Mouse (Mus musculus): ENCODE data around the gene Polr3b. TPM values are rescaled to one million over a fixed set of nuclear protein-coding genes. Genes with fewer than 3 reads are reported as not detected.
A peak's percentile ranks its signal among the peaks of the same experiment; 100 is the strongest.

Gene Polr3b
- total and polyA plus RNA-seq, 2 experiments from 2014 or later = 4.8 to 7.7 TPM

- 66% methylated on average over 4 of the region's 4 CpGs for WGBS
- TF ChIP-seq CTCF (IDR thresholded peaks at IDR 0.05; ENCODE audit: low read depth) = no peak
- H3K9ac ChIP-seq (replicated peaks; ENCODE audit: low read depth, low read length) = no peak overlapping the region
- no peaks in the 10 kb centered on the region for H3K9me3 ChIP-seq (replicated peaks; ENCODE audit: control insufficient read depth, low read length)
- no peak overlapping the region for H3K27ac ChIP-seq (ENCODE audit: low read depth)
- H3K4me2 ChIP-seq (ENCODE audit: low read depth, low read length) = no peak overlapping the region
- H3K4me3 ChIP-seq (ENCODE audit: low read depth, low read length) = no peak overlapping the region
- H3K27me3 ChIP-seq (ENCODE audit: control insufficient read depth, insufficient read depth, low read length) = no peaks in the 10 kb centered on the region
- peaks cover 10% of the 10 kb centered on the region; the same call in 1 of the 2 replicates for H3K4me1 ChIP-seq (ENCODE audit: control insufficient read depth, insufficient read depth)
- no peak for DNase-seq (ENCODE audit: low spot score)
- ATAC-seq (ENCODE audit: insufficient read depth, low read depth) = no peak
- 0 out of 2 replicates have a peak, but pooled peaks cover 1% of the 10 kb centered on the region for H3K36me3 ChIP-seq (replicated peaks; ENCODE audit: control insufficient read depth, insufficient read depth, low read length)
Measured at GRCm38 (mm10) chr10:84690818-84691217, 68.7 kb downstream of the Polr3b start.

- H3K4me3 ChIP-seq (ENCODE audit: low read depth, low read length) = no peak overlapping the region
- WGBS = 67% methylated on average over 3 of the region's 3 CpGs
- no peaks in the 10 kb centered on the region for H3K27me3 ChIP-seq (ENCODE audit: control insufficient read depth, insufficient read depth, low read length)
- no peaks in the 10 kb centered on the region for H3K9me3 ChIP-seq (replicated peaks; ENCODE audit: control insufficient read depth, low read length)
- no peak for TF ChIP-seq CTCF (IDR thresholded peaks at IDR 0.05; ENCODE audit: low read depth)
- no peak for TF ChIP-seq EP300 (IDR thresholded peaks at IDR 0.05; ENCODE audit: low read depth)
- no peak overlapping the region for H3K9ac ChIP-seq (replicated peaks; ENCODE audit: low read depth, low read length)
- no peak for ATAC-seq (ENCODE audit: insufficient read depth, low read depth)
- H3K4me2 ChIP-seq (ENCODE audit: low read depth, low read length) = no peak overlapping the region
- H3K27ac ChIP-seq (ENCODE audit: low read depth) = no peak overlapping the region
- peaks cover 10% of the 10 kb centered on the region; the same call in 1 of the 2 replicates for H3K36me3 ChIP-seq (replicated peaks; ENCODE audit: control insufficient read depth, insufficient read depth, low read length)
- no peak for DNase-seq (ENCODE audit: low spot score)
- H3K4me1 ChIP-seq (ENCODE audit: control insufficient read depth, insufficient read depth) = peaks cover 3% of the 10 kb centered on the region; the same call in 1 of the 2 replicates
Measured at GRCm38 (mm10) chr10:84691692-84692091, 69.6 kb downstream of the Polr3b start.

- Histone ChIP-seq H3K4me3 (ENCODE audit: low read depth, low read length) (no peak overlapping the region), H3K4me1 (ENCODE audit: control insufficient read depth, insufficient read depth) (no peaks in the 10 kb centered on the region), H3K4me2 (ENCODE audit: low read depth, low read length) (no peak overlapping the region), H3K27me3 (ENCODE audit: control insufficient read depth, insufficient read depth, low read length) (no peaks in the 10 kb centered on the region), H3K9ac (replicated peaks; ENCODE audit: low read depth, low read length) (no peak overlapping the region), H3K9me3 (replicated peaks; ENCODE audit: control insufficient read depth, low read length) (no peaks in the 10 kb centered on the region), H3K36me3 (replicated peaks; ENCODE audit: control insufficient read depth, insufficient read depth, low read length) (peaks cover 28% of the 10 kb centered on the region), H3K27ac (ENCODE audit: low read depth) (no peak overlapping the region)
- ATAC-seq (ENCODE audit: insufficient read depth, low read depth) = no peak
- TF ChIP-seq CTCF (IDR thresholded peaks at IDR 0.05; ENCODE audit: low read depth) (no peak), EP300 (IDR thresholded peaks at IDR 0.05; ENCODE audit: low read depth) (no peak)
- no peak for DNase-seq (ENCODE audit: low spot score)
- whole genome bisulfite sequencing = 82% methylated on average over 8 of the region's 8 CpGs
Measured at GRCm38 (mm10) chr10:84693841-84694638, 71.9 kb downstream of the Polr3b start.

GRCm38 (mm10) chr10:84700236-84700987 is 78.3 kb downstream of the Polr3b start:
- no peak overlapping the region for H3K4me2 ChIP-seq (ENCODE audit: low read depth, low read length)
- peak overlapping the region; percentile 64 for H3K27ac ChIP-seq (ENCODE audit: low read depth)
- H3K9ac ChIP-seq (replicated peaks; ENCODE audit: low read depth, low read length) = no peak overlapping the region
- no peak overlapping the region for H3K4me3 ChIP-seq (ENCODE audit: low read depth, low read length)
- 77% methylated on average over 13 of the region's 13 CpGs for WGBS
- no peaks in the 10 kb centered on the region for H3K27me3 ChIP-seq (ENCODE audit: control insufficient read depth, insufficient read depth, low read length)
- DNase-seq (ENCODE audit: low spot score) (no peak), ATAC-seq (ENCODE audit: insufficient read depth, low read depth) (no peak)
- H3K36me3 ChIP-seq (replicated peaks; ENCODE audit: control insufficient read depth, insufficient read depth, low read length) = peaks cover 55% of the 10 kb centered on the region
- no peaks in the 10 kb centered on the region for H3K9me3 ChIP-seq (replicated peaks; ENCODE audit: control insufficient read depth, low read length)
- TF ChIP-seq CTCF (IDR thresholded peaks at IDR 0.05; ENCODE audit: low read depth) (no peak), EP300 (IDR thresholded peaks at IDR 0.05; ENCODE audit: low read depth) (no peak)
- H3K4me1 ChIP-seq (ENCODE audit: control insufficient read depth, insufficient read depth) = no peaks in the 10 kb centered on the region

- DNase-seq (ENCODE audit: low spot score) (peak; percentile 73), ATAC-seq (ENCODE audit: insufficient read depth, low read depth) (peak; percentile 91)
- Histone ChIP-seq H3K9ac (replicated peaks; ENCODE audit: low read depth, low read length) (no peak overlapping the region), H3K9me3 (replicated peaks; ENCODE audit: control insufficient read depth, low read length) (no peaks in the 10 kb centered on the region), H3K36me3 (replicated peaks; ENCODE audit: control insufficient read depth, insufficient read depth, low read length) (peaks cover 51% of the 10 kb centered on the region), H3K27ac (ENCODE audit: low read depth) (peak overlapping the region; percentile 64), H3K4me1 (ENCODE audit: control insufficient read depth, insufficient read depth) (no peaks in the 10 kb centered on the region), H3K4me3 (ENCODE audit: low read depth, low read length) (no peak overlapping the region), H3K27me3 (ENCODE audit: control insufficient read depth, insufficient read depth, low read length) (no peaks in the 10 kb centered on the region), H3K4me2 (ENCODE audit: low read depth, low read length) (no peak overlapping the region)
- TF ChIP-seq CTCF (IDR thresholded peaks at IDR 0.05; ENCODE audit: low read depth) (no peak), EP300 (IDR thresholded peaks at IDR 0.05; ENCODE audit: low read depth) (no peak)
- WGBS = 35% methylated on average over 8 of the region's 8 CpGs
Measured at GRCm38 (mm10) chr10:84701110-84701509, 79.0 kb downstream of the Polr3b start.

Data from heart, postnatal 0 days (tissue).